Mouse (Mus musculus): ENCODE results near the gene Bcar3.
"Not testable (repeated sequence)": the region's sequence is repeated elsewhere in the genome, so short reads cannot be mapped to it uniquely, and the experiment has no call there.

Gene Bcar3

GRCm38 (mm10) chr3:122293954-122294850 is at the start of gene Bcar3:
TSS of gene Bcar3 (plus strand) at chr3:122294136.
- DNase-seq (ENCODE audit: low spot score) = peak; percentile 98

GRCm38 (mm10) chr3:122244759-122245158 is 49.2 kb upstream of the Bcar3 start:
- DNase-seq (ENCODE audit: low spot score) = no peak

- DNase-seq (ENCODE audit: low spot score) = peak; percentile 97
These were observed 48.6 kb upstream of the Bcar3 start, which contains the start of gene Gclm for GRCm38 (mm10) chr3:122245215-122245877. TSS of gene Gclm (plus strand) at chr3:122245557.

DNA sequence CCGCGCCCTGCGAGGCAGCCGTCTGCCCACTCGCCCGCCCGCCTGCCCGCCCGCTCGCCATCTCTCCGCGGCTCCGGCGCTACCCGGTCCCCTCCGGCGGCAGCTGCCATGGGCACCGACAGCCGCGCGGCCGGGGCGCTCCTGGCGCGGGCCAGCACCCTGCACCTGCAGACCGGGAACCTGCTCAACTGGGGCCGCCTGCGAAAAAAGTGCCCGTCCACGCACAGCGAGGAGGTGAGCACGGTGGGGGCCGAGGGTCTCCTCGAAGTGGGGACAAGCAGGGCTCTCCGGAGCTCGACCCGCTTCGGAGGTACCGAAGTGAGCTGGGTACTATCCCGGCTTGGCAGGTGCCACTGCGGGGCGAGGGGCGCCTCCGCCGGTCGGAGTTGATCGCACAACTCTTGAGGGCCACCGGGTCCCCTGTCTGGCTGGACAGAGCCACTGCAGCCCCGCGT is 48.0 kb upstream of the Bcar3 start:
- DNase-seq (ENCODE audit: low spot score) = peak; percentile 70

GRCm38 (mm10) chr3:122246406-122246805 is 47.5 kb upstream of the Bcar3 start:
- DNase-seq (ENCODE audit: low spot score) = no peak

DNA sequence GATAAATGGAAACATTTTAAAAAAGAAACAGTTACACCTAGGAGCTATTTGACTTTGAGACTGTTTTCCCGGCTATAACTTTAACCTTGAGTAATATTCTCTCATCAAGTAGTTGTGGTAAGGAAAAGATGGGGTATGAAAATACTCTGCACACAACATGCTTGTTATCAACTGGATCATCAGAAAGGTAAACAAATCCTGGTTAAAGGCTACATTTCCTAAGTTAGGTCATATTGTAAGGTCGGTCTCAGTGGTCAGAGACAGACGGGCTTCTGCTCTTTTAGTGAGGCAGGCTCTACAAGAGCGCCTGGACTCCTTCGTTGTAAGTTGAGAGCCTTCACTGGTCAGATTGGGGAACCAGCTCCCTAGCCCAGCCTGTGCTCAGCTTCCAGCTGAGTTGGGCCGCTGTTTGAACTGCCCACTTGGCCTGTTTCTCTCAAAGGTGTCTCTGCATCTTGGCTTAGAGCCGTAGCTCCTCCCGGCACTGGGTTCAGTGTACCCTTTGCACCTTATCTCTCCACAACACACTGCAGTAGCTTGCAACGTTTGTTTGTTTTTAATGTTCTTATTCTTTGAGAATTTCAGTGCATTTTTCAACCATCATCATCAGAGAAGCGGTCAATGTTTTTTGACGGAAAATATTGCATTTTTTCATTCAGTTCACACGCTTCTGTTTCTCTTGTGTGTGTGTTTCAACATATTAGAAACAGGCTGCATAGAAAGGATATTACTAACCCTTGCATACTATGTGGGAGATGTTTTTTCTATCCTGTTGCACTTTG is 46.8 kb upstream of the Bcar3 start:
- DNase-seq (ENCODE audit: low spot score) = no peak

GRCm38 (mm10) chr3:122247768-122248100 is 46.2 kb upstream of the Bcar3 start:
- no peak for DNase-seq (ENCODE audit: low spot score)

DNA sequence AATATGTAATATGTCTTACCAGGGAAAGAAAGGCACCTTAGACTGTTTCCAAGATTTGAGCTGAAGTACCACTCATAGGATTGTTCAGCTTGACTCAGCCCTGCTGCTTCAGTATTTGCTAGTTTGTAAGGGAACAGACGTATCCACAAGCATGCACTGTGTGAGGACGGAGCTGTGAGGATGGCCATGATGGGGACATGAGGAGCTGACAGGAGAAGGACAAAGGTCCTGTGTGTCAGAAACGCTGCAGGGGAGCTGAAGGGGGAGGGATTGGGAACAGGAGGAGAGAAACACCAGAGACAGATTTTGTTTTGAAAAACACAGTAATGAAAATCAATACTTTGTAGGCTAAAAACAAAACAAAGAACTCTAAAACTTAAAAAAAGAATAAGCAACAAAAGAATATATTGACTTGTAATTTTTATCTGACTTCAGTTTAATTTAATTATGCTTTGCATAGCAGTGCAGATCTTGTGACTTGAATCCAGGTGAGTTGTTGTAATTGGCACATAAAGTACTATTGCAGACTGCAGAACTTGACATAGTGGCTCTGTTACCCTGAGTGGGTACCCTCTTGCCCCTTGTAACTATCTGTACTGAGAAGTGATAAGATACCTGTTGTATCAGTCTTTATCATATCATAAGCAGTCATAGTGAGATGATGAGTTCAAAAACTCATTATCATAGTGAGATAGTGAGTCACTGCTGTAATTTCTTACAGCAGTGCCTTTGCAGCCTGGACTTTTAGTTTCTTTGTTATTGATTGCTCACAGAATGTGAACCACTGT is 41.3 kb upstream of the Bcar3 start:
- DNase-seq (ENCODE audit: low spot score) = no peak

- not testable (repeated sequence) for DNase-seq (ENCODE audit: low spot score)
These were observed 39.9 kb upstream of the Bcar3 start for GRCm38 (mm10) chr3:122254050-122254449.

DNA sequence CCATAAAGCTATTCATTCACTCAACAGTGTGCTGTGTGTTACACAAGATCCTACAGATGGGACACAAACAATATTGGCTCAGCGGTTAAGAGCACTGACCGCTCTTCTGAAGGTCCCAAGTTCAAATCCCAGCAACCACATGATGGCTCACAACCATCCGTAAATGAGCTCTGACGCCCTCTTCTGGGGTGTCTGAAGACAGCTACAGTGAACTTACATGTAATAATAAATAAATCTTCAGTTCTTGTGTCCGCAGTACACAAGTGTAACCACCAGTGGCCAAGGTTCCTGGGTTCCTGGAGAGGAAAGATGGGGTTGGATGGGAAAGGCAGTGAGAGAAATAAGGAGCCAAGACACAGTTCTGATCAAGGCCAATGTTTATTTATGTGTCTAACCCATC is 23.9 kb upstream of the Bcar3 start:
- DNase-seq (ENCODE audit: low spot score) = no peak

GRCm38 (mm10) chr3:122272565-122272964 is 21.4 kb upstream of the Bcar3 start:
- not testable (repeated sequence) for DNase-seq (ENCODE audit: low spot score)

GRCm38 (mm10) chr3:122273407-122274240 is 20.3 kb upstream of the Bcar3 start:
- DNase-seq (ENCODE audit: low spot score) = no peak

DNA sequence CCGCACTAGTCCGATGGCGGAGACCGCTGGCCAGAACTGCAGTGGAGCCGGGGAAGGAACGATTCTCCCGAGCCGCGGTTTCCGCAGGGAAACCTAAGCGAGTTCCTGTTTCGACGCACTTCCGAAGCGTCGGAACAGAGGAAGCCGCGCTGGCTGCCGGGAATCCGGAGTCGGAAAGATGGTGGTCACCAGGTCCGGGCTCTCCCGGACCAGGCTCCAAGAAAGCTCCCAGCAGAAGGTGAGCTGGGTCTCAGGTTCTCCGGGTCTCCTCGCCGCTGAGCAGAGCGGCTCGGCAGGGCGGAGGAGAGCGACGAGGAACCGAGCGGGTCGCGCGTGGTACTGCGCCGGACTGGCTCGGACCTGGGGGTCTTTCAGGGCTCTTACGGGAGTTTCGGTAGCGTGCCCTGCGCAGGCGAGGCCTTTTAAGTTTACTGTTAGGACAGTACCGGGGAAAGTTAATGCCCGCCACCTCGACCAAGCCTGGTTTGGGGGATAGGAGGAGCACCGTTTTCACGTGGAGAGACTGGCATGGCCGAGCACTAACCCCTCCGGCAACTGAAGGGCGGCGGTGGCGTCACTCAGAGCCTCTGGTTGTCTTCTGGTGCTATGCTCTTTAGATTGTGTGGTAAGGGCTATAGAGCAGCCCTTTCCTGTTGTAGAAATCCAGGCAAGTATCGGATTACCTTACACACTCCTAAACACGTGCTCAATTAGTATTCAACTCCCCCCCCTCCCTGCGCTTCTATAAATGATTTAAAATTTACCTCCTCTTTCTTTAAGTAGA is 19.5 kb upstream of the Bcar3 start, which contains the start of gene Dnttip2:
Dnttip2 (plus strand) TSS at position 148 of the 784 bp plus-strand sequence.
- peak; percentile 97 for DNase-seq (ENCODE audit: low spot score)

- DNase-seq (ENCODE audit: low spot score) = no peak
These were observed 18.8 kb upstream of the Bcar3 start for GRCm38 (mm10) chr3:122275111-122275510.

- DNase-seq (ENCODE audit: low spot score) = no peak
These were observed 6.7 kb upstream of the Bcar3 start for GRCm38 (mm10) chr3:122287195-122287594.

DNA sequence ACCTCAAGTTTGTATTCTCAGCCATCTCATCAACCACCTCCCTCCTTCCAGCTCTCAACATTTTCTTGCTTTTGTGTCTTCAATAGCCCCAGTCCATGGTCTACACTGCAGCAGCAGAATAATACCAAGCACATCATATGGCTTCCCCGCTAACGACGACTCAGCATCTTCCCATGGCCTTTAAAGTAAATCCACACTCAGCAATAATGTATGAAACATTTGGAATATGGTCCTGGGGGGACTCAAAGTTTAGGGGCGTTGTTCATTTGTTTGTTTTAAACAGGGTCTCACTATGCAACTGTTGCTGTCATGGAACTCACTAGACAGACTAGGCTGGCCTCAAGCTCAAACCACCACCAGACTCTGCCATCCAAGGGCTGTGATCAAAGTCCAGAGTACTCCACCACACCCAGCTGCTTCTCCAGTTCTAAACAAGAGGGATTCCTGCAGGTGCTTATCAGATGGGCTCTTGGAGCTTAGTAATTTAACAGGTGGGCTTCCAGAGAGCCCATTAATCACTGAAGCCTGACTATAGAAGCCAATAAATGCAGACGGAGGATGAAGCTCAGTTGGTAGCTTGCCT is 5.2 kb upstream of the Bcar3 start:
- DNase-seq (ENCODE audit: low spot score) = no peak

DNA sequence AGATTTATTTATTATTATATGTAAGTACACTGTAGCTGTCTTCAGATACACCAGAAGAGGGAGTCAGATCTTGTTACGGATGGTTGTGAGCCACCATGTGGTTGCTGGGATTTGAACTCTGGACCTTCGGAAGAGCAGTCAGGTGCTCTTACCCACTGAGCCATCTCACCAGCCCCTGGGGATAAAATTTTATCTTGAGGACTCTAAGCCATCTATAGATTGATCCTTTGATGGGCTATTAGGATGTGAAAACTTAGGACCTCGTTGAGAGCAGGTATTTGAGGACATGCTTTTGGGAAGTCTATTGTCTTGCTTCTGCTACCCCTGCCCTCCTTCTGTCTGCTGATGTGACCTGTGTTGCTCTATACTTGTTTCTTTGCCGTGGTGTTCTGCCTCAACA is 4.6 kb upstream of the Bcar3 start:
- DNase-seq (ENCODE audit: low spot score) = not testable (repeated sequence)

DNA sequence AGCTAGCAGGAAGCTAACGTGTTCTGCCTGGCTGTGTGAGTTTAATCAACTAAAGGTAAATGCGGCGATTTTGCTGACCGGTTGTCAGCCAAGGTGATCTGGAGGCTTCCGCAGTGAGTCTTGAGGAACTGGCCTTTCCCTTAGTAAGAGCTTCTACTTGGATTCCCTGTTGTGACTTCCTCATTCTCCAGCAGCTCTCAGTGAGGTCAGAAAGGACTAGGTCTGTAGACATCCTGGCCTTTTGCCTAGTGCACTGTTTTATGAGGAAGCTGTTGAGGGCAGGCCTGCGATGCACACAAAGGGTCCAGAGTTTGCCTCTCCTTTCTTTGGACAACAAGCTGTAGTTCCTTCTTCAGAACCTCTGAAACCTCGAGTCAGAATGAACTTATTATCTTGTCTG is 3.2 kb upstream of the Bcar3 start:
- DNase-seq (ENCODE audit: low spot score) = no peak

DNA sequence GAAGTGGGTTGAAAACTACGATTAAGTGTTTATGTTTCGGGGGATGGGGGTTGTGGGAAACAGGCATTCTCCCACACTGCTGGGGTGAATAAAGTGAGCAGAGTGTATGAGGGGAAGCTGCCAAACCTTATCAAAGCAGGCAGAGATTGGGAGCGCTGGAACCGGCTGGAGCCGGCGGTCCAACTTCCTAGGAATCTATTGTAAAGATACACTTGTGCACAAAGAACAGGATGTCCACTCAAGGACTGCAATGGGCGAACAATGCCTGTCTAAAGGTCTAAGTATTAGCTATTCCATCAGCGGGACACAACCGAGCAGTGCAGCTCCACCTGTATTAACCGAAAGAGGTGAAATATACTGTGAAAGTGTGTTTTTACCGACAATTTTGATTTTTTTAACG is 2.1 kb upstream of the Bcar3 start:
- peak; percentile 11 for DNase-seq (ENCODE audit: low spot score)

Data from retina, embryonic 14.5 days (tissue).